Mouse (Mus musculus) erythroid progenitor cell, adult 5-6 weeks (primary cell): Measurements from ENCODE around the gene Prom2. TPM values are rescaled to one million over a fixed set of nuclear protein-coding genes. Genes with fewer than 3 reads are reported as not detected.

Experiments used
- ATAC-seq: replicated peaks from 2 replicates; pipeline ENCODE4 v1.8.0; 2016; ENCODE audit warnings: moderate number of reproducible peaks, mild to moderate bottlenecking, moderate TSS enrichment, inconsistent platforms; ENCODE audit not compliant: poor library complexity, low FRiP score, severe bottlenecking
- total RNA-seq, 2 experiments: library from RNA; stranded (forward) in 1 of 2; stranded (reverse) in 1 of 2; fragments of 150-400 nt in 1 of 2; fragments of 186-747, 209-891 nt in 1 of 2; gene quantifications; 2 replicates each; pipeline versions ENCODE4 v1.2.3 to v1.2.4; 2015 to 2017; ENCODE audit warnings: low replicate concordance in 2 of 2

Prom2 gene
- total RNA-seq, 2 experiments from 2014 or later: not detected

- ATAC-seq: no peak; the same call in 1 of the 2 replicates
Observed at GRCm38 (mm10) chr2:127501061-127501460, 40.2 kb downstream of the Prom2 start.

- ATAC-seq: no peak
Observed at GRCm38 (mm10) chr2:127498750-127499149, 42.5 kb downstream of the Prom2 start.

- ATAC-seq: no peak
Observed at GRCm38 (mm10) chr2:127496321-127496720, 44.9 kb downstream of the Prom2 start.

GRCm38 (mm10) chr2:127484476-127485170 lies 56.6 kb downstream of the Prom2 start:
- ATAC-seq: no peak

- no peak for ATAC-seq
Observed at GRCm38 (mm10) chr2:127483001-127483400, 58.3 kb downstream of the Prom2 start.

- ATAC-seq: no peak
Observed at GRCm38 (mm10) chr2:127482533-127482911, 58.7 kb downstream of the Prom2 start.

GRCm38 (mm10) chr2:127481841-127482532 lies 59.3 kb downstream of the Prom2 start:
- ATAC-seq: no peak

- ATAC-seq: no peak
Observed at GRCm38 (mm10) chr2:127479763-127480162, 61.5 kb downstream of the Prom2 start.

GRCm38 (mm10) chr2:127479210-127479609 lies 62.1 kb downstream of the Prom2 start:
- ATAC-seq: no peak

Other genes starting within 250 kb of the Prom2 start
- 14.8 and 24.7 TPM in 2 replicates for gene Dusp2, start 205.3 kb downstream of the Prom2 start, total RNA-seq (2015; ENCODE audit: low replicate concordance)
- gene Dusp2, start 205.3 kb downstream of the Prom2 start, total RNA-seq (2017; ENCODE audit: low replicate concordance): 3.1 and 16.0 TPM in 2 replicates
- not detected in 2 replicates for gene Astl, start 202.8 kb downstream of the Prom2 start, total RNA-seq (2015; ENCODE audit: low replicate concordance)
- gene Astl, start 202.8 kb downstream of the Prom2 start, total RNA-seq (2017; ENCODE audit: low replicate concordance): not detected in 2 replicates
- not detected in 2 replicates for gene Adra2b, start 178.3 kb downstream of the Prom2 start, total RNA-seq (2015; ENCODE audit: low replicate concordance)
- gene Adra2b, start 178.3 kb downstream of the Prom2 start, total RNA-seq (2017; ENCODE audit: low replicate concordance): not detected in 2 replicates
- gene Gpat2, start 116.3 kb downstream of the Prom2 start, total RNA-seq (2015; ENCODE audit: low replicate concordance): not detected in 2 replicates
- gene Gpat2, start 116.3 kb downstream of the Prom2 start, total RNA-seq (2017; ENCODE audit: low replicate concordance): not detected in 2 replicates
- gene Fahd2a, start 96.9 kb downstream of the Prom2 start, total RNA-seq (2015; ENCODE audit: low replicate concordance): 10.5 and 18.0 TPM in 2 replicates
- 2.4 TPM in 1 of 2 replicates, not detected in the other for gene Fahd2a, start 96.9 kb downstream of the Prom2 start, total RNA-seq (2017; ENCODE audit: low replicate concordance)
- gene Kcnip3, start 19.4 kb downstream of the Prom2 start, total RNA-seq (2015; ENCODE audit: low replicate concordance): 1.4 and 4.2 TPM in 2 replicates
- gene Kcnip3, start 19.4 kb downstream of the Prom2 start, total RNA-seq (2017; ENCODE audit: low replicate concordance): 0.51 and 1.6 TPM in 2 replicates
- gene Zfp661, start 45.6 kb upstream of the Prom2 start, total RNA-seq (2015; ENCODE audit: low replicate concordance): 0.42 TPM in 1 of 2 replicates, not detected in the other
- 0.26 and 0.83 TPM in 2 replicates for gene Zfp661, start 45.6 kb upstream of the Prom2 start, total RNA-seq (2017; ENCODE audit: low replicate concordance)
- 2.9 and 20.5 TPM in 2 replicates for gene Mrps5, start 45.8 kb upstream of the Prom2 start, total RNA-seq (2015; ENCODE audit: low replicate concordance)
- gene Mrps5, start 45.8 kb upstream of the Prom2 start, total RNA-seq (2017; ENCODE audit: low replicate concordance): 6.7 and 17.8 TPM in 2 replicates
- gene Mal, start 115.2 kb upstream of the Prom2 start, total RNA-seq (2015; ENCODE audit: low replicate concordance): not detected in 2 replicates
- not detected in 2 replicates for gene Mal, start 115.2 kb upstream of the Prom2 start, total RNA-seq (2017; ENCODE audit: low replicate concordance)
- not detected in 2 replicates for gene Mall, start 188.5 kb upstream of the Prom2 start, total RNA-seq (2015; ENCODE audit: low replicate concordance)
- not detected in 2 replicates for gene Mall, start 188.5 kb upstream of the Prom2 start, total RNA-seq (2017; ENCODE audit: low replicate concordance)
- 8.4 and 12.3 TPM in 2 replicates for gene Nphp1, start 247.4 kb upstream of the Prom2 start, total RNA-seq (2015; ENCODE audit: low replicate concordance)
- gene Nphp1, start 247.4 kb upstream of the Prom2 start, total RNA-seq (2017; ENCODE audit: low replicate concordance): 2.0 and 4.5 TPM in 2 replicates